Mouse (Mus musculus): ENCODE data around the gene 1700012B07Rik.

Gene 1700012B07Rik

GRCm38 (mm10) chr11:109751636-109752603 lies 75.9 kb downstream of the 1700012B07Rik start:
- DNase-seq (ENCODE audit: low spot score), result no peak

- no peak for DNase-seq (ENCODE audit: low spot score)
Observed at GRCm38 (mm10) chr11:109745210-109745609, 82.6 kb downstream of the 1700012B07Rik start.

GRCm38 (mm10) chr11:109737967-109738366 lies 89.9 kb downstream of the 1700012B07Rik start:
- DNase-seq (ENCODE audit: low spot score), result no peak

Data from yolk sac, embryonic 10.5 days (tissue).